Mouse (Mus musculus): ENCODE results near the gene Hnrnpa2b1.
"Not testable (repeated sequence)": the region's sequence is repeated elsewhere in the genome, so short reads cannot be mapped to it uniquely, and the experiment has no call there.

Hnrnpa2b1 gene

DNA sequence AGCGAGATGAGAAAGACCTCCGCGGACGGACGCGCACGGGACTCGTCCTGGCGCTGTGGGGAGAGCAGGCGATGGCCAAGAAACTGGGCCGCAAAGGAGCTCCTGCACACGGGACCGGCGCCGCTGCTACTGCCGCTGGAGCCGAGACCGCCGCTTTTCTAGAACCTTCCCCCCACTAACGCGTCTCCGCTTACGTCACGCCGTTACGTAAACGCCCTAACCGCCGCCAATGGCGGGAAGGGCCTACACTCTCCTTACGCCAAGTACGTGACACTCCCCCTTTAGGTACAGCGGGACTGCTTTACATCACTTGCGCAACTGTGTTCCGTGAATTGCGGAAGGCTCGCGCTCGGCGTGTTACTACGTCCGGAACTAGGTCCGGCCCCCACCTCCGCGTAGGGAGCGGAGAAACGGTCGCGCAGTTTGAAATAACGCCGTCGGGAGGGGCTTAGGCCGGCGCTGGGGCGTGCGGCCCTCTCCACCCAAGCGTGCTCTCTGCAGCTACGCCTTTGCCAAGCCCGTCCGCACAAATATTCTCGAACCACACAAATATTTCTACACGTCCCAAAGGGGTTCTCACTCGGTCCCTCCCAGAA, at the start of gene Hnrnpa2b1:
Gene Hnrnpa2b1, minus strand, starts transcription at position 180 of the 596 bp plus-strand sequence.
- peak; percentile 95 to 99 for DNase-seq (ENCODE audit: low spot score in 2 of 2)

GRCm38 (mm10) chr6:51514860-51515259, 45.2 kb upstream of the Hnrnpa2b1 start:
- DNase-seq (ENCODE audit: low spot score in 2 of 2): no peak

DNA sequence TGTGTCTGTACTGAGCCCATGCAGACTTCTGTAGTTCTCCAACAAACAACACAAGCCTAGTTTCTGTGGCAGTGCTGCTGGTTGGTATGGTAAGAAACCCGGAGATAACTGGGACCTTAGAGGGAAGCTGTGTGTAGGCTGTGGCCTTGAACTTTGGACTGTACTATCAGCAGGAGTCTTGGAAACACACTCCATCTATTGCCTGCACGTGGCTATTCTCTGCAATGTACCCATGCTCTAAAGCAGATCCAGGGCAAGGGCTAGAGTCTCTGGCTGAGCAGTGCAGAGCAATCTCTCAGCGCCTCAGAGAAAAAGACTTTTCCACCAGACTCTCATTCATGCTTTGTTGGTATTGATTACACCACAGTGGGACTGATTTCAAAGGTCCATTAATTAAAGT, 44.1 kb upstream of the Hnrnpa2b1 start:
- DNase-seq (ENCODE audit: low spot score in 2 of 2): no peak

DNA sequence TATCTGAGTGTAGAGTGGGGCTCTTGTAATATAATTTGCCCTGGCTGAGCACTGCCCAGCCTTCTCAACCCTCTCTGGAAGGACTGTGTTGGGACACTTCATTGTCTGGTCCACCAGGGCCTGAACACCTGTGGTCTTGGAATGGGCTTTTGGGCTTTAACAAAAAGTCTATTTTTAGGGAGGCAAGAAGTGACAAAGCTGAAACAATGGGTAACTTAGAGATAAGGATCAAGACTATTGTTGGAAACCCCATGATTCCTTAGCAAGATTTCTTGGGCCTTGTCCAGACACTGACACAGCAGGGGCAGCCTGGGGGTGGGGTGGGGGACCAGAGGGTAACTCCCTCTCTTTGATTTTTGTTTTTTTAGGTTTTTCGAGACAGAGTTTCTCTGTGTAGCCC, 41.3 kb upstream of the Hnrnpa2b1 start:
- DNase-seq (ENCODE audit: low spot score in 2 of 2): no peak

DNA sequence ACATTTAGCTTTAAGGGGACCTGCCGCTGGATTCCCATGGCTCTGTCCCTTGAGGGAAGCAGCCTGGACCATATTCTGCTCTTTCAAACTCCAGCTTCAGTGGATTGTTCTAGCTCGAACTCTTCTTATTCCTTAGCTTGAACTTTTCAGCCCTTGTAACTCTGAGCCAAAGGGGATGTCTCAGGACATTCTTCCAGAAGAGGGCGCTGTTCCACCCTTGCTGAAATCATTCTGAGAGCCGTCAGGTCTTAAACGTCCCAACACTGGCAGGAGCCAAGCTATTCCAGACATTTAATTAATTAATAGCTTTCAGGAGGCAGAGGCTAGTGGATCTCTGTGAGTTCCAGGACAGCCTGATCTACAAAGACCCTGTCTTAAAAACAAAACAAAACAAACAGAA, 40.4 kb upstream of the Hnrnpa2b1 start:
- no peak for DNase-seq (ENCODE audit: low spot score in 2 of 2)

GRCm38 (mm10) chr6:51508750-51509648, 39.3 kb upstream of the Hnrnpa2b1 start:
- DNase-seq (ENCODE audit: low spot score in 2 of 2): peak; percentile 31 to 60

DNA sequence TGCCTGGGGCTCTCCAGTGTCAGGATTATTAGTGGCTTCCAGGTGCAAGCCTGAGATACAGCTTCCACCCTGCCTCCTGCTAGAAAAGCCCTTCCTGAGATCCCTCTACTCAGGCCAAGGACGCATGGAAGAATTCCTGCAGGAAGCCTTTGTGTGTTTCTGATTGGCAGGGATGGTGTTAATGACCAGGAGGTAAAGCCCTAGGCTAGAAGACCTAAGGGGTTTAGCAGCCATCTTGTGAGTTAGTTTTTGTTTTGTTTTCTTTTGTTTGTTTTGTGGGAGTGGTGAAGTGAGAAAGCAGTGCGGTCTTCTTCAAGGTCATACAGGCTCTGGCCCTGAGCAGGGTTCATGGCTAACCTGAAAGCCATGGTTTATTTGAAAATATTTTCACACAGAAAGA, 37.9 kb upstream of the Hnrnpa2b1 start:
- no peak for DNase-seq (ENCODE audit: low spot score in 2 of 2)

DNA sequence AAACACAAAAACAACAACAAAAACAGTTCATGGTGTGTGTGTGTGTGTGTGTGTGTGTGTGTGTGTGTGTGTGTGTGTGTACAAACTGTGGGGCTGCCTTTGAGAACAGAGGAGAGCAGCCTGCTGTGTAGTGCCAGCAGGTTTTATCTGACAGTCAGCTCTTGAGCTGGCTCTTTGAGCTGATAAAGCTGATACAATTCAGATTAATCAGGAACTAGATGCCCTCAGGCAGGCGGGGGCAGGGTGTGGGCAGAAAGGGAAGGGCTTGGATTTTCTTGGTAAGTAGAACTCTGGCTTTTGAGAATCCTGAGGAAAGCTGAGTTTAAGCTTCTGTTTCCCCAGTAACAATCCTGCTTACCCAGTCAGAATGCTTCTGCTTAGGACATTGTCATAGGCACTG, 36.0 kb upstream of the Hnrnpa2b1 start:
- no peak for DNase-seq (ENCODE audit: low spot score in 2 of 2)

- no peak for DNase-seq (ENCODE audit: low spot score in 2 of 2)
These were observed 27.8 kb upstream of the Hnrnpa2b1 start for GRCm38 (mm10) chr6:51497321-51498111.

DNA sequence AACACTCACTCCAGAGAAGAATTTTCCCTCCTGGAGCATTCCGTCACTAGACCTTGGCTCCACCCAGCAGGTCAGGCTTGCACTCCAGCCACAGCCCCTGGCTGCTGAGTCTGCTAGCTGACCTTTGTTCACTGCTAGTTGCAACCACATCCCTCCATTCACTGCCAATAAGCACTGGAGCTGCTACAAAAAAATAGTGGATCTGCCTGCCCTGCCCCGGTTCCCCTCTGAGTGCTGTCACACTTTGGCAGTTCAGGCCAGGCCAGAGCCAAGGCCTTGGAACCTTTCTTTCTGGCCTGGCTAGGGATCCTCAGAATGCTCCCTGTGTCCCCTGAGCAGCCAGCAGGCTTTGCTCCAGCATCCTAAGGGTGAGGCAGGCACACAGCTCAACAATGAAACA, 20.1 kb upstream of the Hnrnpa2b1 start:
- no peak for DNase-seq (ENCODE audit: low spot score in 2 of 2)

- no peak for DNase-seq (ENCODE audit: low spot score in 2 of 2)
These were observed 17.0 kb upstream of the Hnrnpa2b1 start for GRCm38 (mm10) chr6:51486731-51487130.

DNA sequence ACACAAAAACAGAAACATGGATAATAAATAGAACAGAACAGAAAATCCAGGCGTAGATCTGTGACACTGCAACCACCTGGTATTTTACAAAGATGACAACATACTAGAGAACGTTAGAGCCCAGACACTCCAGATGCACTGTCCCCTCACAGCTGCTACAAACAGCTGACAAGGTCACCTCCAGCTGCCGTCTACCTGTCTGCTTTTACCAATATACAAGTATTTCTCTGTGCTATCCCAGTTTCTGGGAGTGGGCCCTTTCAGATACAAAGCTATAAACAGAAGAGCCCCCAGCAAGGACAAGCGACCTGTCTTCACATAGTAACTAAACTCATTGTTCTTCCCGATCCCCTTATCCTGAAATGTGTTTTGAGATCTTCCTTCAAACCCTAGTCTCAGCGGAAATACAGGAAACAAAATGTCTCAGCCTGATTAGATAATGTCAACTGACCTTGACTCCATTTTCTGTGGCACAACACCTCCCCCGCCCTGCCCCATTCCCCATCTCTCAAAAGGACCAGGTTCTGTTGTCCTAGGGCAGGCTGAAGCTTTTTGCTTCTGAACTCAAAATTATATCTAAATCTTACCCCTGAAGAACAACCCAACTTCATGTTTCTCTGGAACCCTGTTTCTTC, 16.5 kb upstream of the Hnrnpa2b1 start:
- DNase-seq (ENCODE audit: low spot score in 2 of 2): no peak

GRCm38 (mm10) chr6:51485646-51486045, 16.0 kb upstream of the Hnrnpa2b1 start:
- no peak for DNase-seq (ENCODE audit: low spot score in 2 of 2)

DNA sequence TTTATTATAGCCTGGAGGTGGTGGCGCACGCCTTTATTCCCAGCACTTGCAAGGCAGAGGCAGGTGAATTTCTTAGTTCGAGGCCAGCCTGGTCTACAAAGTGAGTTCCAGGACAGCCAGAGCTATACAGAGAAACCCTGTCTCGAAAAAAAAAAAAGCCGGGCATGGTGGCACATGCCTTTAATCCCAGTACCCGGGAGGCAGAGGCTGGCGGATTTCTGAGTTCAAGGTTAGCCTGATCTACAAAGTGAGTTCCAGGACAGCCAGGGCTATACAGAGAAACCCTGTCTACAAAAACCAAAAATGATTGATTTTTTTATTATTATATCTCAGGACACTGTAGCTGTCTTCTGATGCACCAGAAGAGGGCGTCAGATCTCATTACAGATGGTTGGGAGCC, 14.9 kb upstream of the Hnrnpa2b1 start:
- DNase-seq (ENCODE audit: low spot score in 2 of 2): not testable (repeated sequence)

DNA sequence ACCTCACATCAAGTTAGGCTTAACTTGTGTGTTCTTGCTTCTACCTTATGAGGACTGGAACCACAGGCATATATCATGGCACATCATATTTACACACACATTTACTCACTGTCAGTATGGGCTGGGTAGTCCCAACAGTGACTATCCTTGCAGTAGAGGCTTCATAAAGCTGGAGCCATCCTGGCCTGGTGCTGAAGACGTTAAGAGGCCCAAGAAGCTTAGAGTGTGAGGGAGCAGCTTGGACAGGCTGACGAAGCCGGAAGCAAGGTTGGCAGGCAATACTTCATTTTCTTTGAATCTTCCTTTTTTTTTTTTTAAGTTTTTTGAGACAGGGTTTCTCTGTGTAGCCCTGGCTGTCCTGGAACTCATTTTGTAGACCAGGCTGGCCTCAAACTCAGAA, 14.2 kb upstream of the Hnrnpa2b1 start:
- no peak for DNase-seq (ENCODE audit: low spot score in 2 of 2)

- DNase-seq (ENCODE audit: low spot score in 2 of 2): no peak
These were observed 11.9 kb upstream of the Hnrnpa2b1 start for GRCm38 (mm10) chr6:51481548-51481947.

GRCm38 (mm10) chr6:51479136-51479731, 9.5 kb upstream of the Hnrnpa2b1 start:
- DNase-seq (ENCODE audit: low spot score in 2 of 2): no peak

- no peak for DNase-seq (ENCODE audit: low spot score in 2 of 2)
These were observed 2.5 kb upstream of the Hnrnpa2b1 start for GRCm38 (mm10) chr6:51472213-51472612.

GRCm38 (mm10) chr6:51471782-51472181, 2.1 kb upstream of the Hnrnpa2b1 start:
- DNase-seq (ENCODE audit: low spot score in 2 of 2): no peak

- no peak for DNase-seq (ENCODE audit: low spot score in 2 of 2)
These were observed 1.4 kb upstream of the Hnrnpa2b1 start for GRCm38 (mm10) chr6:51471179-51471505.

DNA sequence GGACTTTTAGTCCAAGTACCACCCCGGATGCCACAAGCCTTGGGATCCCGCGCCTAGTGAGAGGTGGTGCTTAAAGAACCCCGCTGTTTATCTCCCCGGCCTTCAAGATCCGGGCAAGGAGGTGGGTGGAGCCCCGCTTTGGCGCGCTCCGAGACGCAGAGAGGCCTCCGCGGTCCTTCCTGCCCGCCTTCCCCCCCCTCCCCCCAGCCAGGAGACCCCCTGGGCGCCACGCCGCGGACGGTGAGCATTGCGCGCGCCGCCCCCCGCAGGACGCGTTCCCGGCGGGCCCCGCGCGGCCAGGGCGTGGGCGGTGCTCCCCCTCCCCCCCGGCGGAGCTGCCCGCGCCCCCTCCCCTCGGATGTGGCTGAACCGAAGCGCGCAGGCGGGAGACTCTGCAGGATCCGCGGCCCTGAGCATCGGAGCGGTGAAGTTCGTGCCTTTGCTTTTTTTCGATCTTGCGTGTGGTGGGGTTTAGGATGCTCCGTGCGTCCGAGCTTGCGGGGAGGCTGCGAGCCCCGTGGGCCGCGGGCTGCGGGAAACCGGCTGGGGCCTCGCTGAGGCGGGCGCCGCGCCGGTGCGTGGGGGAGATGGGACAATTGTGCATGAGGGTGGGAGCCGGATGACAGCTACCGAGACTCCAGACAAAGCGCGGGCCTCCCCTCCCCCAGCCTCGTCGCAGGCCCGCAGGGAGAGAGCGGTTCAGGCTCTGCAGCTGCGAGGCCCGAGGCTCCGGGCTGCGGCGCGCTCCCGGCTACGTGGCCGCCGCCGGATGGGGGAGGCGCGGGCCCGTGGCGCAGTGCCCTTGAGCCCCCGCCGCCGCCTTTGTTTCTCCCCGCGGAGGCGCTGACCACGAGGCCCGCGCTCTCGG, 851 bp upstream of the Hnrnpa2b1 start, which contains the start of gene Cbx3:
Gene Cbx3, plus strand, starts transcription at position 50 of the 868 bp plus-strand sequence.
- peak; percentile 79 to 83 for DNase-seq (ENCODE audit: low spot score in 2 of 2)

All from frontal cortex, postnatal 10 days (tissue).